Mouse (Mus musculus) myocyte (in vitro differentiated cells): ENCODE data around the gene Zfp78. TPM values are rescaled to one million over a fixed set of nuclear protein-coding genes. Genes with fewer than 3 reads are reported as not detected.
A peak's percentile ranks its signal among the peaks of the same experiment; 100 is the strongest.
"Not testable (repeated sequence)": the region's sequence is repeated elsewhere in the genome, so short reads cannot be mapped to it uniquely, and the experiment has no call there.

ENCODE experiments used
- H3K27me3 ChIP-seq: one replicate; pipeline ENCODE4 v1.6.1; 2011; ENCODE audit not compliant: control insufficient read depth, insufficient read depth, insufficient read length
- H3K36me3 ChIP-seq: one replicate; pipeline ENCODE4 v1.6.1; 2011; ENCODE audit not compliant: control insufficient read depth, insufficient read depth
- H3K4me2 ChIP-seq: one replicate; pipeline ENCODE4 v1.6.1; 2011; ENCODE audit warnings: low read depth, control low read depth
- H3K4me3 ChIP-seq: one replicate; pipeline ENCODE4 v1.5.1; 2011; ENCODE audit warnings: mild to moderate bottlenecking, control low read depth, moderate library complexity
- H3K79me2 ChIP-seq: one replicate; pipeline ENCODE4 v1.6.1; 2011; ENCODE audit not compliant: control insufficient read depth, insufficient read depth
- H3ac ChIP-seq: one replicate; pipeline ENCODE4 v1.6.1; 2011; ENCODE audit not compliant: control insufficient read depth, insufficient read length
- CEBPB ChIP-seq: IDR thresholded peaks from 2 replicates; pipeline ENCODE4 v1.6.1; 2011; ENCODE audit warnings: mild to moderate bottlenecking, moderate library complexity; ENCODE audit not compliant: poor library complexity, insufficient read depth, severe bottlenecking
- E2F4 ChIP-seq: IDR thresholded peaks from one replicate; pipeline ENCODE4 v1.6.1; 2011; ENCODE audit warnings: mild to moderate bottlenecking, control low read depth, moderate library complexity; ENCODE audit not compliant: insufficient read depth
- MAX ChIP-seq: IDR thresholded peaks from one replicate; pipeline ENCODE4 v1.6.1; 2011; ENCODE audit warnings: low read depth, mild to moderate bottlenecking, control low read depth
- MYOD1 ChIP-seq, 3 experiments: IDR thresholded peaks; one replicate each; pipeline ENCODE4 v1.6.1; 2011; ENCODE audit warnings: control low read depth in 2 of 3, low read depth in 2 of 3, mild to moderate bottlenecking in 2 of 3, moderate library complexity in 1 of 3; ENCODE audit not compliant: insufficient read length in 2 of 3, control insufficient read depth in 1 of 3
- MYOG ChIP-seq, 3 experiments: IDR thresholded peaks; one replicate each; pipeline ENCODE4 v1.6.1; 2011; ENCODE audit warnings: control low read depth in 2 of 3, low read depth in 2 of 3, mild to moderate bottlenecking in 2 of 3; ENCODE audit not compliant: insufficient read length in 2 of 3, control insufficient read depth in 1 of 3, insufficient read depth in 1 of 3
- POLR2A ChIP-seq: IDR thresholded peaks from one replicate; pipeline ENCODE4 v1.6.1; 2011; ENCODE audit warnings: low read depth, mild to moderate bottlenecking, control low read depth, moderate library complexity; ENCODE audit not compliant: insufficient read length
- POLR2AphosphoS2 ChIP-seq: IDR thresholded peaks from one replicate; pipeline ENCODE4 v1.6.1; 2011; ENCODE audit warnings: low read depth, control low read depth; ENCODE audit not compliant: insufficient read length
- REST ChIP-seq: IDR thresholded peaks from one replicate; pipeline ENCODE4 v1.6.1; 2011; ENCODE audit warnings: mild to moderate bottlenecking, control low read depth, moderate library complexity; ENCODE audit not compliant: insufficient read depth, insufficient read length
- SRF ChIP-seq: IDR thresholded peaks from one replicate; pipeline ENCODE4 v1.6.1; 2011; ENCODE audit warnings: low read depth; ENCODE audit not compliant: control insufficient read depth, insufficient read length
- TCF12 ChIP-seq: IDR thresholded peaks from one replicate; pipeline ENCODE4 v1.6.1; 2011; ENCODE audit warnings: mild to moderate bottlenecking, control low read depth; ENCODE audit not compliant: poor library complexity, insufficient read depth, severe bottlenecking
- TCF3 ChIP-seq: IDR thresholded peaks from one replicate; pipeline ENCODE4 v1.6.1; 2011; ENCODE audit warnings: low read depth, control low read depth; ENCODE audit not compliant: insufficient read length
- USF1 ChIP-seq: IDR thresholded peaks from one replicate; pipeline ENCODE4 v1.6.1; 2011; ENCODE audit warnings: low read depth, mild to moderate bottlenecking, control low read depth, moderate library complexity
- polyA plus RNA-seq: library from polyadenylated mRNA; unstranded; fragments of >200 nt; fragmentation: generic; extraction: Trizol; gene quantifications from one replicate; pipeline ENCODE4 v1.2.1, GENCODE M21; 2012; ENCODE audit warnings: missing spikeins

Gene Zfp78
- polyA plus RNA-seq, 1 experiment, result 0.46 TPM

- no peaks in the 10 kb centered on the region for H3K27me3 ChIP-seq
- H3K4me2 ChIP-seq, result peak overlapping the region; percentile 87
- H3K36me3 ChIP-seq, result no peaks in the 10 kb centered on the region
- H3ac ChIP-seq, result no peak overlapping the region
- H3K4me3 ChIP-seq, result peak overlapping the region; percentile 48
- no peaks in the 10 kb centered on the region for H3K79me2 ChIP-seq
- TF ChIP-seq CEBPB, result no peak
- TF ChIP-seq MYOG (IDR thresholded peaks at IDR 0.05; ENCODE audit: control insufficient read depth in 1 of 3, insufficient read depth in 1 of 3, insufficient read length in 2 of 3, low read depth in 2 of 3), result no peak
- no peak for TF ChIP-seq MAX
- no peak for TF ChIP-seq REST
- TF ChIP-seq POLR2A, result no peak
- no peak for TF ChIP-seq TCF12
- no peak for TF ChIP-seq TCF3
- no peak for TF ChIP-seq USF1
- TF ChIP-seq E2F4, result no peak
- no peak for TF ChIP-seq SRF
- TF ChIP-seq MYOD1 (IDR thresholded peaks at IDR 0.05; ENCODE audit: control insufficient read depth in 1 of 3, insufficient read length in 2 of 3, low read depth in 2 of 3), result no peak
Observed at GRCm38 (mm10) chr7:6361756-6362155, 1.3 kb upstream of the Zfp78 start.

GRCm38 (mm10) chr7:6362268-6363046 lies 623 bp upstream of the Zfp78 start:
- Histone ChIP-seq H3K4me2 (peak overlapping the region; percentile 97), H3K27me3 (no peaks in the 10 kb centered on the region), H3K36me3 (no peaks in the 10 kb centered on the region), H3K79me2 (no peaks in the 10 kb centered on the region), H3ac (peak overlapping the region; percentile 14), H3K4me3 (peak overlapping the region; percentile 48)
- peak; percentile 69 for TF ChIP-seq POLR2AphosphoS2
- no peak for TF ChIP-seq MYOD1 (IDR thresholded peaks at IDR 0.05; ENCODE audit: control insufficient read depth in 1 of 3, insufficient read length in 2 of 3, low read depth in 2 of 3)
- no peak for TF ChIP-seq MAX
- no peak for TF ChIP-seq REST
- peak; percentile 68 for TF ChIP-seq POLR2A
- peak; percentile 67 for TF ChIP-seq SRF

GRCm38 (mm10) chr7:6364761-6365160 lies 1.7 kb downstream of the Zfp78 start:
- no peak overlapping the region for H3ac ChIP-seq
- H3K4me3 ChIP-seq, result no peak overlapping the region
- no peaks in the 10 kb centered on the region for H3K79me2 ChIP-seq
- no peaks in the 10 kb centered on the region for H3K36me3 ChIP-seq
- no peak for TF ChIP-seq POLR2AphosphoS2
- no peaks in the 10 kb centered on the region for H3K27me3 ChIP-seq
- no peak overlapping the region for H3K4me2 ChIP-seq

DNA sequence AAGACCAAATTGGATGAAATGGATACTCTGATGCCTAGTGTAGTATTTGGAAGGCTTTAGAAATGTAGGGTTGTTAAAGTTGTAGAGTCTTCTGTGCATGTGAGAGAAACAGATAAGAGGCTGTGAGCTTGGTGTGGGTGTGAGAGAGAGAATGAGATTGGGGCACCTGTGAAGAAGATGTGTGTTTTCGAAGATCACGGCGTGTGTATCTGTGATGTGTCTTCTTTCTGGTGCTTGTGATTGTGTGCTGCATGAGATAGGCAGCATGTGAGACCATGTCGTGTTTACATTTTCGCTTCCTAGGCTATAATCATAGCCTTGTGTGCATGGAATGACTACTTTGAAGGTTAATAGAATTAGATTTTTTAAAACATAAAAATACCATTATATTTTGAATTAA lies 4.1 kb downstream of the Zfp78 start:
- no peak overlapping the region for H3K4me3 ChIP-seq
- no peak overlapping the region for H3K4me2 ChIP-seq
- no peaks in the 10 kb centered on the region for H3K36me3 ChIP-seq
- H3ac ChIP-seq, result no peak overlapping the region
- H3K27me3 ChIP-seq, result no peaks in the 10 kb centered on the region
- TF ChIP-seq CEBPB, result no peak
- TF ChIP-seq TCF3, result no peak
- TF ChIP-seq POLR2AphosphoS2, result no peak
- TF ChIP-seq USF1, result no peak
- no peak for TF ChIP-seq POLR2A
- TF ChIP-seq REST, result no peak
- TF ChIP-seq SRF, result no peak
- TF ChIP-seq MYOD1 (IDR thresholded peaks at IDR 0.05; ENCODE audit: control insufficient read depth in 1 of 3, insufficient read length in 2 of 3, low read depth in 2 of 3), result no peak
- TF ChIP-seq E2F4, result no peak
- no peak for TF ChIP-seq MAX
- no peak for TF ChIP-seq MYOG (IDR thresholded peaks at IDR 0.05; ENCODE audit: control insufficient read depth in 1 of 3, insufficient read depth in 1 of 3, insufficient read length in 2 of 3, low read depth in 2 of 3)
- no peak for TF ChIP-seq TCF12
- no peaks in the 10 kb centered on the region for H3K79me2 ChIP-seq

- not testable (repeated sequence) for H3K79me2 ChIP-seq, H3K27me3 ChIP-seq, H3ac ChIP-seq, H3K4me3 ChIP-seq, H3K4me2 ChIP-seq, H3K36me3 ChIP-seq
Observed at GRCm38 (mm10) chr7:6368146-6368545, 5.1 kb downstream of the Zfp78 start.
